7 mouse cellular contexts compared by ENCODE assay signal in the genomic region with DNA sequence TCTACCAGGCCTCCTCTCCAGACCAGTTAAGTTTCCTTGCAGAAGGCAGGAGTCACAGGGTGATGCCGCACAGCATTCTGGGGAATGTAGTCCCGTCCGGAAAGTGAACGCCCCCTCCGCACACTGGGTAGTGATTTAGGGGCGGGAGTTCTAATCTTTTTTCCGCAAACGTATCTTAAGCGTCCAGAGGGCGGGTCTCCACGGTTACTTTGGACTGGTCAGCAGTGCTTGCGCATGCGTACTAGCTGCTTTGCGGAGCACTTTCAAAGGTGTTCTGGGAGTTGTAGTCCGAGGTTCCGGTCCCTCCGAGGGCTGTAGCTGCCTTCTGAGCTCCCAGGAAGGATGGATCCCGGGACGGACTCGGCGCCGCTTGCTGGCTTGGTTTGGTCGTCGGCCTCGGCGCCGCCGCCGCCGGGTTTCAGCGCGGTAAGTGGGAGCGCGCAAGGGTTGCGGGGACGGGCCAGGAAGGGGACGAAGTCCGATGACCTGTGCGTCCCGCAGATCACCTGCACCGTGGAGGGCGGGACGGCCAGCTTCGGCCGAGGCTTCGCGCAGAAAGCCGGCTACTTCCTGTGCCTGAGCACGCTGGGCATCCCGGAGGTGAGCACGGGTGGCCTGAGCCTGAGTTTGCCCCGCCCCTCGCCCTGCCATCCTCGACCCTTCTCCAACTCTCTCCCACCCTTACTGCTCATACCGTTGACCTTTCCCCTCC. TPM values are rescaled to one million over a fixed set of nuclear protein-coding genes. Genes with fewer than 3 reads are reported as not detected.
DNase-seq lines count a peak whose midpoint lies in the region; ATAC-seq lines count a peak whose summit lies in the region.

A gene (plus strand): TSS at position 291 of the 712 bp plus-strand sequence.

- peak within 1 kb of the TSS; percentile 82 for H3K4me3 ChIP-seq in intestine, embryonic 16.5 days (ENCODE audit: low read length)
- peak within 1 kb of the TSS; percentile 70 for H3K4me3 ChIP-seq in midbrain, embryonic 11.5 days (ENCODE audit: low read depth, low read length)

- peak within 1 kb of the TSS; percentile 82 for H3K27ac ChIP-seq in intestine, embryonic 16.5 days (ENCODE audit: low read length)
- H3K27ac ChIP-seq in midbrain, embryonic 11.5 days (ENCODE audit: low read depth, low read length): no peak within 1 kb of the TSS

- peaks cover 12% of the 10 kb centered on the region for H3K4me1 ChIP-seq in intestine, embryonic 16.5 days (ENCODE audit: control insufficient read depth, insufficient read depth, low read length)
- peaks cover 3% of the 10 kb centered on the region; the same call in 1 of the 2 replicates for H3K4me1 ChIP-seq in midbrain, embryonic 11.5 days (ENCODE audit: control insufficient read depth, insufficient read depth, low read length)

- peaks cover 8% of the 10 kb centered on the region for H3K36me3 ChIP-seq in intestine, embryonic 16.5 days (ENCODE audit: control insufficient read depth, insufficient read depth, low read length)
- no peaks in the 10 kb centered on the region; the same call in 1 of the 2 replicates for H3K36me3 ChIP-seq in midbrain, embryonic 11.5 days (ENCODE audit: control insufficient read depth, insufficient read depth, low read length)

- H3K27me3 ChIP-seq in intestine, embryonic 16.5 days (replicated peaks; ENCODE audit: control insufficient read depth, insufficient read depth, low read length): no peaks in the 10 kb centered on the region
- H3K27me3 ChIP-seq in midbrain, embryonic 11.5 days (ENCODE audit: control insufficient read depth, insufficient read depth, low read length): peaks cover 2% of the 10 kb centered on the region; the same call in 1 of the 2 replicates

- H3K9me3 ChIP-seq in intestine, embryonic 16.5 days (ENCODE audit: control insufficient read depth, low read length): no peaks in the 10 kb centered on the region
- H3K9me3 ChIP-seq in midbrain, embryonic 11.5 days (ENCODE audit: control insufficient read depth, low read length): no peaks in the 10 kb centered on the region

- H3K9ac ChIP-seq in intestine, embryonic 16.5 days (ENCODE audit: low read depth, low read length): peak within 1 kb of the TSS; percentile 79
- peak within 1 kb of the TSS; percentile 73 for H3K9ac ChIP-seq in midbrain, embryonic 11.5 days (ENCODE audit: low read length)

- peak; percentile 99 for DNase-seq in adrenal gland, adult 8-10 months
- DNase-seq in embryo, embryonic 9.5 days (ENCODE audit: extremely low spot score): peak; percentile 95
- DNase-seq in gastrocnemius, postnatal 4 days (ENCODE audit: low spot score in 2 of 2): peak; percentile 85 to 95
- peak; percentile 95 to 97 for DNase-seq in left cerebral cortex, postnatal 36 days (ENCODE audit: low spot score in 2 of 2)
- DNase-seq in midbrain, embryonic 11.5 days (ENCODE audit: low spot score, missing footprints): peak; percentile 99
- peak; percentile 100 for DNase-seq in skeletal muscle tissue, adult 2 months (ENCODE audit: low read depth, low spot score)

- under 1% methylated on average over 55 of the region's 55 CpGs for WGBS in intestine, embryonic 16.5 days
- under 1% methylated on average over 54 of the region's 55 CpGs for WGBS in midbrain, embryonic 11.5 days

- H3K4me2 ChIP-seq in intestine, embryonic 16.5 days (ENCODE audit: low read depth, low read length): peak within 1 kb of the TSS; percentile 88
- H3K4me2 ChIP-seq in midbrain, embryonic 11.5 days: peak within 1 kb of the TSS; percentile 58

- ATAC-seq in intestine, embryonic 16.5 days: peak; percentile 95
- peak; percentile 96 for ATAC-seq in midbrain, embryonic 11.5 days (ENCODE audit: low FRiP score)

- intact Hi-C loops in left cerebral cortex, postnatal 36 days (cut with DNase I): loop anchor here (5.0 kb wide), 1 partner anchor 80 kb away; a partner anchor contains a TSS

RNA-seq across cellular contexts. Expression of the gene that starts here (rescaled TPM):
- total RNA-seq in adrenal gland, adult 8-10 months (2022): 10 to 100 TPM; 72.6 to 87.3 (median 82.3) TPM
- 10 to 100 TPM; 30.3 to 33.1 TPM for total RNA-seq in gastrocnemius, postnatal 4 days (2021)
- 126 and 130 TPM in 2 replicates for polyA plus RNA-seq in intestine, embryonic 16.5 days (2015; fragmentation: Nextera tagmentation; extraction: Ambion mirVana)
- 10 to 100 TPM; 37.8 to 43.0 TPM for total RNA-seq in left cerebral cortex, postnatal 36 days (2021)
- polyA plus RNA-seq in midbrain, embryonic 11.5 days (2014; fragmentation: Nextera tagmentation; extraction: Ambion mirVana): 50.7 and 51.0 TPM in 2 replicates
